Mouse (Mus musculus) G1E-ER4 (cell line): ENCODE measurements around the gene Zdhhc17. TPM values are rescaled to one million over a fixed set of nuclear protein-coding genes. Genes with fewer than 3 reads are reported as not detected.

Source experiments
- GATA1 ChIP-seq: IDR thresholded peaks from one replicate; pipeline ENCODE4 v1.8.0; 2012; ENCODE audit warnings: low read length, inconsistent platforms
- polyA plus RNA-seq: library from polyadenylated mRNA; stranded (reverse); fragments of >175 nt; gene quantifications from 2 replicates; pipeline ENCODE4 v1.2.3, GENCODE M21; 2012

Gene Zdhhc17
- polyA plus RNA-seq, 1 experiment = 1.4 TPM

- no peak for TF ChIP-seq GATA1
These were observed 713 bp upstream of the Zdhhc17 start for GRCm38 (mm10) chr10:111010480-111011225.

GRCm38 (mm10) chr10:111009113-111009640, 763 bp downstream of the Zdhhc17 start:
- TF ChIP-seq GATA1 = no peak

- TF ChIP-seq GATA1 = no peak
These were observed 2.3 kb downstream of the Zdhhc17 start for GRCm38 (mm10) chr10:111007687-111008086.

GRCm38 (mm10) chr10:111005611-111006488, 4.1 kb downstream of the Zdhhc17 start:
- TF ChIP-seq GATA1 = peak; percentile 89

GRCm38 (mm10) chr10:111004220-111004619, 5.7 kb downstream of the Zdhhc17 start:
- no peak for TF ChIP-seq GATA1

- TF ChIP-seq GATA1 = no peak
These were observed 10.7 kb downstream of the Zdhhc17 start for GRCm38 (mm10) chr10:110999201-110999600.

- no peak for TF ChIP-seq GATA1
These were observed 12.8 kb downstream of the Zdhhc17 start for GRCm38 (mm10) chr10:110997180-110997579.

GRCm38 (mm10) chr10:110994761-110995160, 15.2 kb downstream of the Zdhhc17 start:
- no peak for TF ChIP-seq GATA1

GRCm38 (mm10) chr10:110993249-110993648, 16.7 kb downstream of the Zdhhc17 start:
- no peak for TF ChIP-seq GATA1

- TF ChIP-seq GATA1 = peak; percentile 68
These were observed 17.9 kb downstream of the Zdhhc17 start for GRCm38 (mm10) chr10:110992047-110992431.

GRCm38 (mm10) chr10:110991307-110992046, 18.5 kb downstream of the Zdhhc17 start:
- TF ChIP-seq GATA1 = peak; percentile 61

GRCm38 (mm10) chr10:110989729-110990128, 20.2 kb downstream of the Zdhhc17 start:
- TF ChIP-seq GATA1 = no peak

GRCm38 (mm10) chr10:110986682-110987081, 23.3 kb downstream of the Zdhhc17 start:
- no peak for TF ChIP-seq GATA1

- no peak for TF ChIP-seq GATA1
These were observed 27.2 kb downstream of the Zdhhc17 start for GRCm38 (mm10) chr10:110982771-110983170.

GRCm38 (mm10) chr10:110980441-110980840, 29.5 kb downstream of the Zdhhc17 start:
- no peak for TF ChIP-seq GATA1
